Comparison of ENCODE assay signal across 16 mouse cellular contexts in the genomic region with DNA sequence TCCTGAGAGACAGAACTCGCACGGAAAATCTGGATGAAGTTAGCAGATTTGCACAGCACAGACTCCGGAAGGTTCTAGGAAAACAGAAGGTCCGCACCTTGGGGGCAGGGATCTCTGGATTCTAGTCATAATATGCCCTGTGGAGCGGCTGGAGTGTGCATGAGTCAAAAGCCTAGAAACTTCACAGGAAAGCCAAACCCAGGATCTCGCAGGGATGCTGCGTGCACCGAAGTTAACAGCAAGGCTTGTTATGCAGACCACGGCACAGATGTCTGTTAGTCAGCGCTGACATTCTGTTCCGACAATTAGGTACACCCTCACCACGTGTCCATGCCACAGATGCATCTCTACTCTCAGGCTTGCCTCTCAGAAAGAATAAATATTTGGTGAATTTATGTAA.
DNase-seq lines count a peak whose midpoint lies in the region; ATAC-seq and TF ChIP-seq lines count a peak whose summit lies in the region.
"Had no signal": no experiment of that assay in that cellular context is flagged by ENCODE, and none has a peak within 500 bp of the region (broad histone marks: within the 10 kb centered on the region; RNA-seq: fewer than 3 reads in every experiment).

No protein-coding gene starts in this region.

- H3K27me3 ChIP-seq in cerebellum, adult 2 months (ENCODE audit: control insufficient read depth, insufficient read depth, low read length), result no peaks in the 10 kb centered on the region
- H3K27me3 ChIP-seq in midbrain, postnatal 0 days (ENCODE audit: insufficient read depth, low read length), result no peaks in the 10 kb centered on the region
- H3K27me3 ChIP-seq in heart, adult 2 months (ENCODE audit: control insufficient read depth, insufficient read depth, low read length), result no peaks in the 10 kb centered on the region
- H3K27me3 ChIP-seq: kidney, embryonic 15.5 days; liver, embryonic 12.5 days had no signal

- H3K9me3 ChIP-seq in midbrain, postnatal 0 days (ENCODE audit: low read length), result no peaks in the 10 kb centered on the region
- H3K9me3 ChIP-seq: kidney, embryonic 15.5 days; liver, embryonic 12.5 days; midbrain, embryonic 10.5 days had no signal

- peak; percentile 18 to 29 for DNase-seq in left cerebral cortex, adult 18-20 months (ENCODE audit: low spot score in 2 of 2)
- DNase-seq in left cerebral cortex, adult 11 months (ENCODE audit: low spot score), result no peak
- peak; percentile 80 to 89 for DNase-seq in cerebellum, adult 2 months
- peak; percentile 75 to 81 for DNase-seq in cerebellum, postnatal 25 days
- DNase-seq in layer of hippocampus, postnatal 14 days (ENCODE audit: low spot score in 2 of 2), result peak; percentile 39 to 50
- DNase-seq in midbrain, postnatal 0 days (ENCODE audit: low spot score), result no peak
- DNase-seq in heart, adult 2 months, result no peak
- DNase-seq: adrenal gland, adult 2 months; lung, postnatal 14 days; spleen, adult 18-20 months had no signal

- no peaks in the 10 kb centered on the region; the same call in 1 of the 2 replicates for H3K4me1 ChIP-seq in cerebellum, adult 2 months (ENCODE audit: control insufficient read depth, insufficient read depth, low read length)
- H3K4me1 ChIP-seq in midbrain, postnatal 0 days (ENCODE audit: insufficient read depth, low read length), result no peaks in the 10 kb centered on the region
- H3K4me1 ChIP-seq in heart, adult 2 months (ENCODE audit: control insufficient read depth, insufficient read depth, low read length), result no peaks in the 10 kb centered on the region
- H3K4me1 ChIP-seq: kidney, embryonic 15.5 days; liver, embryonic 12.5 days; midbrain, embryonic 10.5 days had no signal

- H3K36me3 ChIP-seq in midbrain, postnatal 0 days (ENCODE audit: insufficient read depth, low read length), result no peaks in the 10 kb centered on the region
- H3K36me3 ChIP-seq in heart, adult 2 months (ENCODE audit: control insufficient read depth, insufficient read depth, low read length), result no peaks in the 10 kb centered on the region
- H3K36me3 ChIP-seq: kidney, embryonic 15.5 days; liver, embryonic 12.5 days; midbrain, embryonic 10.5 days had no signal

- TF ChIP-seq CTCF in cerebellum, adult 2 months (IDR thresholded peaks at IDR 0.05; ENCODE audit: borderline replicate concordance, insufficient read depth, low read depth, low read length), result no peak
- TF ChIP-seq CTCF in midbrain, postnatal 0 days (IDR thresholded peaks at IDR 0.05), result no peak
- no peak for TF ChIP-seq CTCF in heart, adult 2 months (IDR thresholded peaks at IDR 0.05)

- H3K4me3 ChIP-seq in cerebellum, adult 2 months (replicated peaks; ENCODE audit: insufficient read depth, low read depth, low read length), result no peak overlapping the region
- H3K4me3 ChIP-seq in midbrain, postnatal 0 days (ENCODE audit: low read depth, low read length), result no peak overlapping the region
- H3K4me3 ChIP-seq in heart, adult 2 months, result no peak overlapping the region
- H3K4me3 ChIP-seq: kidney, embryonic 15.5 days; left cerebral cortex, adult 2 months; liver, embryonic 12.5 days; midbrain, embryonic 10.5 days; myocyte had no signal

- H3K27ac ChIP-seq in cerebellum, adult 2 months (ENCODE audit: insufficient read depth, low read length), result no peak overlapping the region
- no peak overlapping the region for H3K27ac ChIP-seq in midbrain, postnatal 0 days (ENCODE audit: low read depth, low read length)
- no peak overlapping the region for H3K27ac ChIP-seq in heart, adult 2 months
- H3K27ac ChIP-seq: kidney, embryonic 15.5 days; left cerebral cortex, adult 2 months; liver, embryonic 12.5 days; midbrain, embryonic 10.5 days; stomach, postnatal 0 days had no signal

- no peaks in the 10 kb centered on the region for H3K79me2 ChIP-seq in heart, adult 2 months (replicated peaks; ENCODE audit: control insufficient read depth, insufficient read depth, low read length)

- 12% methylated on average over 12 of the region's 12 CpGs for WGBS in cerebellum, adult 2 months
- 86% methylated on average over 12 of the region's 12 CpGs for WGBS in midbrain, postnatal 0 days
- 88% methylated on average over 12 of the region's 12 CpGs for WGBS in heart, adult 2 months

- ATAC-seq in midbrain, postnatal 0 days (ENCODE audit: low FRiP score), result no peak
- ATAC-seq: liver, embryonic 12.5 days had no signal

- no peak for TF ChIP-seq EP300 in heart, adult 2 months (IDR thresholded peaks at IDR 0.05; ENCODE audit: insufficient read depth, low read depth, low read length)

- no peak for TF ChIP-seq POLR2A in cerebellum, adult 2 months (IDR thresholded peaks at IDR 0.05; ENCODE audit: borderline replicate concordance, insufficient read depth, low read length)
- no peak for TF ChIP-seq POLR2A in heart, adult 2 months (IDR thresholded peaks at IDR 0.05; ENCODE audit: insufficient read depth, low read depth, low read length)

- no peak overlapping the region for H3K4me2 ChIP-seq in midbrain, postnatal 0 days (ENCODE audit: low read depth, low read length, poor library complexity, severe bottlenecking)
- H3K4me2 ChIP-seq: kidney, embryonic 15.5 days; liver, embryonic 12.5 days had no signal

- no peak overlapping the region for H3K9ac ChIP-seq in midbrain, postnatal 0 days (replicated peaks; ENCODE audit: low read length, poor library complexity, severe bottlenecking)
- H3K9ac ChIP-seq in heart, adult 2 months (ENCODE audit: low read depth, low read length), result no peak overlapping the region
- H3K9ac ChIP-seq: kidney, embryonic 15.5 days; liver, embryonic 12.5 days had no signal

- intact Hi-C loops in heart, adult 2 months (cut with DNase I), result no loop called here

Comparison
In these comparisons a context has a peak if more than half of its experiments do, and no peak if none do; other contexts are left out.
1. DNase-seq: peak in left cerebral cortex, adult 18-20 months (2 of 2), cerebellum, adult 2 months (2 of 2), cerebellum, postnatal 25 days (2 of 2) and layer of hippocampus, postnatal 14 days (2 of 2); none in left cerebral cortex, adult 11 months (single experiment), midbrain, postnatal 0 days (single experiment) and heart, adult 2 months (0 of 2).